Mouse (Mus musculus) MEL (cell line): ENCODE results near the gene Gpx7. TPM values are rescaled to one million over a fixed set of nuclear protein-coding genes. Genes with fewer than 3 reads are reported as not detected.

Source experiments
- DNase-seq: peaks from one replicate; pipeline ENCODE4 v3.0.0; 2011; ENCODE audit warnings: low read depth, low spot score
- H3K27ac ChIP-seq: 2 replicates; pipeline ENCODE4 v1.5.1; 2012; ENCODE audit warnings: low read depth, mild to moderate bottlenecking, control low read depth, low read length, moderate library complexity; ENCODE audit not compliant: control insufficient read depth
- H3K27me3 ChIP-seq, 2 experiments: fragments of 150-350 bp in 1 of 2; sonication (generic) in 1 of 2; 2 replicates each; pipeline ENCODE4 v1.6.1; 2012; ENCODE audit warnings: low read length in 2 of 2, mild to moderate bottlenecking in 2 of 2, improper control_type of control experiment in 1 of 2, moderate library complexity in 1 of 2; ENCODE audit not compliant: insufficient read depth in 2 of 2, control insufficient read depth in 1 of 2
- H3K36me3 ChIP-seq, 2 experiments: 2 replicates each; pipeline ENCODE4 v1.6.1; 2012 to 2014; ENCODE audit warnings: low read length in 2 of 2, improper control_type of control experiment in 1 of 2, inconsistent platforms in 1 of 2, mild to moderate bottlenecking in 1 of 2; ENCODE audit not compliant: insufficient read depth in 2 of 2, control insufficient read depth in 1 of 2
- H3K4me1 ChIP-seq, 2 experiments: fragments of 150-350 bp in 1 of 2; sonication (generic) in 1 of 2; 2 replicates each; pipeline ENCODE4 v1.6.1; 2012; ENCODE audit warnings: low read length in 2 of 2, improper control_type of control experiment in 1 of 2, mild to moderate bottlenecking in 1 of 2; ENCODE audit not compliant: insufficient read depth in 2 of 2, control insufficient read depth in 1 of 2
- H3K4me3 ChIP-seq, 2 experiments: fragments of 150-350 bp in 1 of 2; sonication (generic) in 1 of 2; 2 replicates each; pipeline ENCODE4 v1.5.1; 2012; ENCODE audit warnings: low read depth in 2 of 2, low read length in 2 of 2, mild to moderate bottlenecking in 2 of 2, moderate library complexity in 2 of 2, control low read depth in 1 of 2, improper control_type of control experiment in 1 of 2; ENCODE audit not compliant: control insufficient read depth in 1 of 2, insufficient read depth in 1 of 2
- H3K79me2 ChIP-seq: 2 replicates; pipeline ENCODE4 v1.6.1; 2012; ENCODE audit warnings: mild to moderate bottlenecking, low read length, moderate library complexity; ENCODE audit not compliant: control insufficient read depth, poor library complexity, insufficient read depth
- H3K9ac ChIP-seq: 2 replicates; pipeline ENCODE4 v1.6.1; 2012; ENCODE audit warnings: low read depth, mild to moderate bottlenecking, control low read depth, low read length, moderate library complexity; ENCODE audit not compliant: control insufficient read depth, poor library complexity, severe bottlenecking
- H3K9me3 ChIP-seq: fragments of 150-350 bp; sonication (generic); replicated peaks from 2 replicates; pipeline ENCODE4 v1.6.1; 2012; ENCODE audit warnings: mild to moderate bottlenecking, low read length, improper control_type of control experiment, moderate library complexity; ENCODE audit not compliant: insufficient read depth
- BHLHE40 ChIP-seq: IDR thresholded peaks from 2 replicates; pipeline ENCODE4 v1.6.1; 2012; ENCODE audit warnings: low read depth, mild to moderate bottlenecking, inconsistent platforms, low read length, improper control_type of control experiment, borderline replicate concordance
- CHD1 ChIP-seq: IDR thresholded peaks from 2 replicates; pipeline ENCODE4 v1.6.1; 2012; ENCODE audit warnings: low read depth, mild to moderate bottlenecking, inconsistent platforms, low read length, improper control_type of control experiment
- CTCF ChIP-seq, 3 experiments: IDR thresholded peaks in 2 of 3; conservative IDR thresholded peaks in 1 of 3; 2 replicates each; pipeline ENCODE4 v1.5.1; 2011 to 2012; ENCODE audit warnings: low read length in 3 of 3, low read depth in 2 of 3, mild to moderate bottlenecking in 2 of 3, improper control_type of control experiment in 1 of 3, inconsistent platforms in 1 of 3, mixed read lengths in 1 of 3, moderate library complexity in 1 of 3; ENCODE audit not compliant: control insufficient read depth in 1 of 3, insufficient read depth in 1 of 3, poor library complexity in 1 of 3, severe bottlenecking in 1 of 3
- E2F4 ChIP-seq: IDR thresholded peaks from 2 replicates; pipeline ENCODE4 v1.6.1; 2011; ENCODE audit warnings: low read depth, low read length, improper control_type of control experiment, borderline replicate concordance
- EP300 ChIP-seq, 2 experiments: IDR thresholded peaks; 2 replicates each; pipeline ENCODE4 v1.6.1; 2011; ENCODE audit warnings: improper control_type of control experiment in 2 of 2, low read length in 2 of 2, low read depth in 1 of 2, mild to moderate bottlenecking in 1 of 2
- GABPA ChIP-seq: IDR thresholded peaks from 2 replicates; pipeline ENCODE4 v1.6.1; 2012; ENCODE audit warnings: low read depth, mild to moderate bottlenecking, inconsistent platforms, low read length, improper control_type of control experiment, moderate library complexity
- GATA1 ChIP-seq: IDR thresholded peaks from 2 replicates; pipeline ENCODE4 v1.6.1; 2011; ENCODE audit warnings: low read depth, low read length, improper control_type of control experiment
- JUND ChIP-seq: IDR thresholded peaks from 2 replicates; pipeline ENCODE4 v1.6.1; 2011; ENCODE audit warnings: low read depth, mild to moderate bottlenecking, improper control_type of control experiment, low read length
- MAFK ChIP-seq: IDR thresholded peaks from 2 replicates; pipeline ENCODE4 v1.6.1; 2011; ENCODE audit warnings: low read depth, mild to moderate bottlenecking, low read length, improper control_type of control experiment, borderline replicate concordance
- MAZ ChIP-seq: IDR thresholded peaks from 2 replicates; pipeline ENCODE4 v1.6.1; 2012; ENCODE audit warnings: low read depth, mild to moderate bottlenecking, inconsistent platforms, low read length, improper control_type of control experiment
- MEF2A ChIP-seq: IDR thresholded peaks from 2 replicates; pipeline ENCODE4 v1.6.1; 2014; ENCODE audit warnings: low read depth, mild to moderate bottlenecking, inconsistent platforms, low read length, improper control_type of control experiment; ENCODE audit not compliant: poor library complexity, insufficient replicate concordance, severe bottlenecking; ENCODE audit errors: extremely low read depth
- MYC ChIP-seq: IDR thresholded peaks from 2 replicates; pipeline ENCODE4 v1.6.1; 2011; ENCODE audit warnings: low read depth, mild to moderate bottlenecking, low read length, improper control_type of control experiment, moderate library complexity
- NELFE ChIP-seq: IDR thresholded peaks from 2 replicates; pipeline ENCODE4 v1.6.1; 2011; ENCODE audit warnings: low read depth, low read length, improper control_type of control experiment
- NRF1 ChIP-seq: IDR thresholded peaks from 2 replicates; pipeline ENCODE4 v1.6.1; 2014; ENCODE audit warnings: low read depth, mild to moderate bottlenecking, inconsistent platforms, low read length, improper control_type of control experiment, moderate library complexity; ENCODE audit not compliant: poor library complexity, insufficient read depth, severe bottlenecking
- POLR2AphosphoS2 ChIP-seq: IDR thresholded peaks from 2 replicates; pipeline ENCODE4 v1.6.1; 2011; ENCODE audit warnings: low read length, improper control_type of control experiment
- SIN3A ChIP-seq: IDR thresholded peaks from 2 replicates; pipeline ENCODE4 v1.6.1; 2012; ENCODE audit warnings: low read length, improper control_type of control experiment, inconsistent platforms
- SMC3 ChIP-seq: IDR thresholded peaks from 2 replicates; pipeline ENCODE4 v1.6.1; 2011; ENCODE audit warnings: low read depth, low read length, improper control_type of control experiment
- TAL1 ChIP-seq: IDR thresholded peaks from 2 replicates; pipeline ENCODE4 v1.6.1; 2012; ENCODE audit warnings: mild to moderate bottlenecking, inconsistent platforms, low read length, moderate library complexity, mixed read lengths
- USF1 ChIP-seq: IDR thresholded peaks from 2 replicates; pipeline ENCODE4 v1.6.1; 2014; ENCODE audit warnings: low read depth, mild to moderate bottlenecking, inconsistent platforms, low read length, improper control_type of control experiment, moderate library complexity
- ZC3H11A ChIP-seq: IDR thresholded peaks from 2 replicates; pipeline ENCODE4 v1.6.1; 2012; ENCODE audit warnings: low read depth, mild to moderate bottlenecking, inconsistent platforms, low read length, improper control_type of control experiment
- ZKSCAN1 ChIP-seq: IDR thresholded peaks from 2 replicates; pipeline ENCODE4 v1.6.1; 2012; ENCODE audit warnings: low read depth, mild to moderate bottlenecking, inconsistent platforms, low read length, improper control_type of control experiment, moderate library complexity
- polyA plus RNA-seq, 2 experiments: library from polyadenylated mRNA; stranded (reverse) in 1 of 2; unstranded in 1 of 2; fragments of >175 nt in 1 of 2; fragments of >200 nt in 1 of 2; gene quantifications; 2 replicates each; pipeline versions ENCODE4 v1.2.1 to v1.2.4; 2012; ENCODE audit warnings: low replicate concordance in 2 of 2, low read depth in 1 of 2; ENCODE audit not compliant: insufficient read length in 2 of 2, insufficient read depth in 1 of 2, missing spikeins in 1 of 2
- total RNA-seq: library from RNA; depleted of rRNA; stranded (reverse); fragments of 300-350 nt; gene quantifications from 2 replicates; pipeline ENCODE4 v1.2.3, GENCODE M21; 2012

The Gpx7 gene
- total and polyA plus RNA-seq, 3 experiments: not detected

DNA sequence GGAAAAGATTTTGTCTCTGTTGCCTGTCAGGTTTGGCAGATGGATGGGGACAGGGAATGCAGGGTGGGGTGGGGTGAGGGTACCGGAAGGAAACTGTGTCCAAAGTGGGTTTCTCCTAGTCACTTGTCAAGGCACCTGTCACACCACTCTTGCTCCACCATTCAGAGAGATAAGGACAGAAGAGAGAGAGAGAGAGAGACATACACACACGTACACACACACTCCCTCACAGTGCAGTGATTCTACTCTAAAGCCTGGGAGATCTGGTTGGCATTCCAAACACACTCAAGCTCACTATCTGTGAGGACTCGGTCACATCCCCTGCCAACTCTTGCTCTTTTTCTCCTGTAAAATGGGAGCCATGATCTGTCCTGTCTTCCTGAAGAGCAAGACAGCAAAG is 34.6 kb downstream of the Gpx7 start:
- no peak overlapping the region for H3K9ac ChIP-seq
- H3K9me3 ChIP-seq: no peaks in the 10 kb centered on the region
- H3K27me3 ChIP-seq: peaks cover 4 to 6% of the 10 kb centered on the region in 2 experiments; a peak in 3 of 4 replicates
- no peak for DNase-seq
- H3K27ac ChIP-seq: no peak overlapping the region
- no peaks in the 10 kb centered on the region for H3K4me1 ChIP-seq
- TF ChIP-seq USF1 (no peak), CTCF (IDR thresholded peaks at IDR 0.05 in 2 of 3, conservative IDR thresholded peaks at IDR 0.05 in 1 of 3; ENCODE audit: control insufficient read depth in 1 of 3, insufficient read depth in 1 of 3, low read depth in 2 of 3, low read length in 3 of 3, poor library complexity in 1 of 3, severe bottlenecking in 1 of 3) (no peak), MAZ (no peak), E2F4 (no peak), SMC3 (no peak), GABPA (no peak), ZC3H11A (no peak), CHD1 (no peak), POLR2AphosphoS2 (no peak), NRF1 (no peak), JUND (no peak), BHLHE40 (no peak), EP300 (IDR thresholded peaks at IDR 0.05; ENCODE audit: low read depth in 1 of 2, low read length in 2 of 2) (no peak), TAL1 (no peak), MEF2A (no peak), MAFK (no peak), SIN3A (no peak)
- H3K36me3 ChIP-seq: no peaks in the 10 kb centered on the region
- H3K4me3 ChIP-seq: no peak overlapping the region
- H3K79me2 ChIP-seq: no peaks in the 10 kb centered on the region

- Histone ChIP-seq H3K27me3 (peaks cover 3 to 7% of the 10 kb centered on the region in 2 experiments; a peak in 2 of 4 replicates), H3K27ac (no peak overlapping the region), H3K79me2 (no peaks in the 10 kb centered on the region), H3K4me3 (no peak overlapping the region), H3K9ac (no peak overlapping the region), H3K36me3 (no peaks in the 10 kb centered on the region), H3K9me3 (no peaks in the 10 kb centered on the region), H3K4me1 (no peaks in the 10 kb centered on the region)
- TF ChIP-seq CHD1: no peak
- no peak for TF ChIP-seq MYC
- TF ChIP-seq MEF2A: no peak
- no peak for TF ChIP-seq ZKSCAN1
- no peak for TF ChIP-seq NRF1
- no peak for TF ChIP-seq ZC3H11A
- TF ChIP-seq GATA1: no peak
- no peak for TF ChIP-seq POLR2AphosphoS2
- no peak for TF ChIP-seq SIN3A
- no peak for TF ChIP-seq USF1
- TF ChIP-seq JUND: no peak
- no peak for TF ChIP-seq NELFE
- DNase-seq: no peak
These were observed 35.3 kb downstream of the Gpx7 start for GRCm38 (mm10) chr4:108371421-108371820.
